Mouse (Mus musculus) c-Kit-negative CD71-positive TER-119-positive erythroid progenitor cells, embryonic 14.5 days (primary cell): Measurements from ENCODE around the gene Slc6a1.
"Not testable (repeated sequence)": the region's sequence is repeated elsewhere in the genome, so short reads cannot be mapped to it uniquely, and the experiment has no call there.

ENCODE experiments used
- DNase-seq: peaks from one replicate; pipeline ENCODE4 v3.0.0-alpha.2; 2013; ENCODE audit warnings: low read depth, low spot score

The Slc6a1 gene

GRCm38 (mm10) chr6:114290184-114290583, 7.7 kb downstream of the Slc6a1 start:
- DNase-seq, result no peak

GRCm38 (mm10) chr6:114290929-114291328, 8.5 kb downstream of the Slc6a1 start:
- no peak for DNase-seq

DNA sequence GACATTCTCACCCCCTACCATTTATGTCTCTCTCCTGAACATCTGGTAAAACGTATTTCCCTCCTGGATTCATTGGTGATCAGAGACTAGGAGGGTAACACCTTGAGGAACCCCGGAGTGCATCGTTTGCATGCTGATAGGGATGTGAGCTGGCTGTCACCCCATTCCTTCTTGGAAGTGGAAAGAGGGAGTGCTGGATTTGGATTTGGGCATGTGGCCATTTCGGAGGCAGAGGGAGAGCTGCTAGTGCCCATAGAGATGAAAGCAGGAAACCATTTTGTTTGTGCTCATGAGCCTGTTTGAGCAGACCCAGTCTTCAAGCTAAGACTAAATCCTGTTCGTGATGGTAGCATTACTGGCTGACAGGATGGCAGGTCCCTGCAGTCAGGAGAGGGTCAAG, 9.0 kb downstream of the Slc6a1 start:
- DNase-seq, result no peak

GRCm38 (mm10) chr6:114293511-114293910, 11.1 kb downstream of the Slc6a1 start:
- DNase-seq, result no peak

DNA sequence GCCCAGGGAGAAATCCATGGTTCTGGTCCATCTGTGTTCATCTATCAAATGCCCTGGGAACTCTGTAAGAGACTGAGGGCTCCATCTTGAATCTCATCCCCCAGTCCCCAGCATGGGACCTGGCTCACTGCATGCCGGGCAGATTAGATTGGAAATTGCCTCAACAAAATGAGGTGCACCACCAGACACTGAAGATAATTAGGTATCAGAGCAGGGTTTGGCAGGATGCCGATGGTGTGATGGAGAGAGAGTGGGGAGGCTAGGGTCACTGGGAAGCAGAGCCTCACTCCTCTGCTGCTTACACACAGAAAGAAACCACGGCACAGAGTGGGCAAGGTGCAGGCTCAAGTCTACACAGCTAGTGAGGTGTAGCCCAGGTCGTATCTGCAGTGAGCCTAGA, 12.7 kb downstream of the Slc6a1 start:
- DNase-seq, result no peak

DNA sequence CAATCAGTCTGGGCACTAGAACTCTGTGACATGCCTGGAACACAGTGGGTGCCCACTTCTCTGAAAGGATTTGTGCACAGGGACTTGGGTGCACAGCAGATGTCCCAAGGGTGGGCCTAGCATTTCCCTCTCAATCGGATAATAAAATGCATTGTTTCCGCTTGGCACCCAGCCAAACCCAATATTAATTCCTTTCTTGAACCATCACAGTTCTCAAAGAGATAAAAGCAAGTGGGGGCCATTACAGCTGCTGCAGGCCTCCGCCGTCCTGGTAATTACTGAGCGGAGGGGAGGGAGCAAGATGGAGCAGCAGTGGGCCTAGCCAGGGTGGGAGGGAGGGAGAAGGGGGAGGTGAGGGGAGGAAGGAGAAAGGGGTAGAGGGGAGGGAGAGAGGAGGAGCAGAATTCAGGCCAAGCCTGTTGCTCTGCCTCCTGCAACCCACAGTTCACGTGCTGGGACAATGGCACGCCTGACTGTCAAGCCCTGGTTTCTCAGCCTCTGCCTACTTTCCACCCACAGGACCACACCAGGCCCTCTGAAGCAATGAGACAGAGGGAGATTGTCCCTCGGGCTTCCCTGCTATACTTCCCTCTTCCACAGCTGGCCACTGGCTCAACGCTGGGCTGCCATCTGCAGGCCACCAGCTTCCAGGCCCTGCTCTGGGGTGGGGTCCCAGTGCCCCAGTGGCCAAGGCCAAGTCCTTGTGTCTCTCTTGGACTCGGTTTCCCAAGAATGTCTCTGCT, 15.0 kb downstream of the Slc6a1 start:
- no peak for DNase-seq

GRCm38 (mm10) chr6:114299699-114300098, 17.3 kb downstream of the Slc6a1 start:
- no peak for DNase-seq

DNA sequence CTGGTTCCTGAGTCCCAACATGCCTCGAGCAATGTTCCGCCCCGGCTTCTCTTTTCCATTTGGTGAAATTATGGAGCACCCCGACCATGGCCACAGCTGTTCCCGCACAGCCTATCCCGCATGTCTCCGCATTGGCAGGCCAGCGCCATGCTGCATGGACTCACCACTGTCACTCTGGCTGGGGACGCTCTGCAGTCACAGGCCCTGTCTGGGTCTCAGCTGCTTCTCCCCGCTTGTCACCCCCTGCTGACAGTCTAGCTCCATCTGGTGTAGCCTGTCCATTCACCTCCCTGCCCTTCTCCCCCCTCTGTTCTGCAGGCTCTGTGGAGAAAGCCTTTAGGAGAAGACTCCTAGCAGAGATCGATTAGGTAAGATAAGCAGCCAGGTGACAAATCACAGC, 18.3 kb downstream of the Slc6a1 start:
- DNase-seq, result no peak

GRCm38 (mm10) chr6:114304668-114305067, 22.2 kb downstream of the Slc6a1 start:
- no peak for DNase-seq

- DNase-seq, result no peak
Observed at GRCm38 (mm10) chr6:114320511-114320910, 38.1 kb downstream of the Slc6a1 start.

- DNase-seq, result no peak
Observed at GRCm38 (mm10) chr6:114321146-114321545, 38.7 kb downstream of the Slc6a1 start.

- no peak for DNase-seq
Observed at GRCm38 (mm10) chr6:114322914-114323313, 40.5 kb downstream of the Slc6a1 start.

- DNase-seq, result no peak
Observed at GRCm38 (mm10) chr6:114324808-114325207, 42.4 kb downstream of the Slc6a1 start.

- DNase-seq, result no peak
Observed at GRCm38 (mm10) chr6:114329597-114330470, 47.4 kb downstream of the Slc6a1 start.

GRCm38 (mm10) chr6:114331926-114332325, 49.5 kb downstream of the Slc6a1 start:
- DNase-seq, result no peak

DNA sequence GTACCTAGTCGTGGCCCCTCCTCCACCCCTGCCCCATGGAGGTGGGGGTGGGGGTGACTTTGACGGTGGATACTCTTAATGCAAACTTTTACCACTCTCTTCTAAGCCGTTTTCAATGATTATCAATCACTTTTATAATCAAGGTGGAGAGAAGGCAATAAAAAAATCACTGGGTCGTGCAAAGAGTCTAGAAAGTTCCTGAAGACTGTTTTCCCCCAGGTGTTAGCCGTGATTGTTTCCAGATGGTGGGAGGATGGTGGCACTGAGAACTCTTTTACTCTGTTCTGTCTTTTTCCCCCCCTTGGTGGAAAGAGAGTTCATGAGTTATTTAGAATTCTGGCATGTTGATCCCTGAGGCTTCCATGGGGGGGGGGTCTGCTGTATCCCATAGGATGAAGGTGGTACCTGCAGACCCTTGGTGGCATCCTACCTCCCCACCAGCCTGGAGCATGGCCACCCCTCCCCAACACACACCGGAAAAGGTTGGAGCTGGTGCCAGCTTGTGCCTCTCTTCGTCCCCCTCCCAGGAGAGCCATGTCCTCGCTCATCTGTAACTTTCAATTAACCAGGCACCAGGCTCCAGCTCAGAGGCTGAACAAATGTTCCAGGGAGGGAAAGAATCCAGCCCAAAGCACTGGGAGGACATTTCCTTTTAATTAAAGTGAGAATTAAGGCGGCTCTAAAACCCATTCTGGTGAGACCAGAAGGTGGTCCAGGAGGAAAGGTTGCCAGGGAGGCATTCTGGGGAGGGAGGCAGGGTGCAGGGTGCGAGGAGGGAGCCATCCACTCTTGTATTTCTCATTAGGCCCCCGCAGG, 53.9 kb downstream of the Slc6a1 start:
- no peak for DNase-seq

DNA sequence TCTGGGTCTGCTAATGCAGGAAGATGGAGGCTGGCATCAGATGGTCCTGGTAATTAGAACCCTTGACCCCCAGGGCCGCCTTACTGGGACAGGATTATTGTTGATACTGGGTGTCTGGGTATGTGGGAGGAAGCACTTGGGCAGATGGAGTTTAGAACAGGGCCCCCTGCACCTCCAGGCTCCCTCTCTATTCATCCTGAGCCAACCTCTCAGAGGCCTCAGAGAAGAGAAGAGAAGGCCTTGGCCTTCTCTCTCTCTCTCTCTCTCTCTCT, 54.4 kb downstream of the Slc6a1 start:
- no peak for DNase-seq

DNA sequence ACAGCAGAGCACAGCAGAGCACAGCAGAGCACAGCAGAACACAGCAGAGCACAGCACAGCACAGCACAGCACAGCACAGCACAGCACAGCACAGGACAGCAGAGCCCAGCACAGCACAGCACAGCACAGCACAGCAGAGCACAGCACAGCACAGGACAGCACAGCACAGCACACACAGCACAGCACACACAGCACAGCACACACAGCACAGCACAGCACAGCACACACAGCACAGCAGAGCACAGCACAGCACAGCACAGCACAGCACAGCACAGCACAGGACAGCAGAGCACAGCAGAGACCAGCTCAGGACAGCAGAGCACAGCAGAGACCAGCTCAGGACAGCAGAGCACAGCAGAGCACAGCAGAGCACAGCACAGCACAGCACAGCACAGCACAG, 58.9 kb downstream of the Slc6a1 start:
- not testable (repeated sequence) for DNase-seq

- DNase-seq, result no peak
Observed at GRCm38 (mm10) chr6:114343740-114344139, 61.3 kb downstream of the Slc6a1 start.

DNA sequence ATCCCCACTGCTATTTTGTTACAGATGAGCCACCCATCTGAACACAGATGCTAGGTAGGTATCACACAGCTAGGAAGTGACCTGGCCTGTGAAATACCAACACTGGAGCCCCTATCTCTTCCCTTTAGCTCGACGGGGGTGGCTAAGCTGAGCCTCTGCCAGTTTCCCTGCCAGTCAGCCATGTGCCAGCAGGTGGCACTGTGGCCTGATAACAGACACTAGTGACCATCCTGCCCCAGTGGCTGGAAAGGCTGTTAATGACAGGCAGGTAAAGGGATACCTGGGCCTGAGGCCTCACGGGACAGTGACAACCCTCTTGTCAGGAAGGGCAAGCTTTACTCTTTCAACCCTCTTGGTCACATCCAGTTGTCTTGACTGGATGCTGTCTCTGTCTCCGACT, 62.7 kb downstream of the Slc6a1 start:
- no peak for DNase-seq

DNA sequence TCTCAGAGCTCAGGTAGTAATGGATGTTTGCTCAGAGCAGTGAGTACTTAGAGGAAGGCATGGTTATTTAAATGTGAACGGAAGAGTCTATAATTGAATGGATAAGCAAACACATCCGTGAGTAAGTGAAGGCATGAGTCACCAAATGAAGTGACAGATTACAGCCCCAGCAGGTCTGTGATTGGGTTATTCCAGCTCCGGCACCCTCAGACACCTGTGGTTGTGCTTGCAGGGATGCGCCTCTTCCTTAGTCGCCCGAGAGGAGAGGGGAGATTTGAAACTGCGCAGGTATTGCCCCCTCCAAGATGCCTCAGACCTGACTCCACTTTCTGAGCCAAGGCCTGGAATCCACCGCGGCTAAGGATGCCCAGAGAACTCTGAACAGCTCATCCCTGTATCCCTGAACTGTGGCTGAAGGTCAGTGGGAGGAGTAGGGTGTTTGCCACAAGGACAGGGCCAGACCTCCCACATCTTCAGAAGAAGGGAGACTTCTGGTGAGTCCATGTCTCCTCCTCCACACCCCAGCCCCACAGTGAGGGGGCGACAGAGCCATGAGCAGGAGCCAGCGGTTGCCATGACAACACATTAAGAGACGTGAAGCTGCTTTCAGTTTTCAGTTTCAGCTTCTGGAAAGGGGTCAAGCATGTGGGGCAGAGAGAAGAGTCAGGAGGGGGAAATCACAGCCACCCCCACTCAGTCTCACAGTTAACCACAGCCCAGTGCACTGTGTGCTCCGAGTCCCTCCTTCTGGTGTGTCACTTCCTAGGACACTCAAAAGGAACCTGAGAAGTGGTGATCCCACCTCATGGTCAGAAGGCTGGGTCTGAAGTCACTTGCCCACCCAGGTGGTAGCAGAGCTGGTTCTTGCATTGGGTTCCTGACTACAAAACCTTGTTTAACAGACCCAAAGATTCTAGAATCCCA, 65.7 kb downstream of the Slc6a1 start:
- DNase-seq, result no peak
